Mouse (Mus musculus) heart, embryonic 11.5 days (tissue): ENCODE data around the gene Flywch1. TPM values are rescaled to one million over a fixed set of nuclear protein-coding genes. Genes with fewer than 3 reads are reported as not detected.
A peak's percentile ranks its signal among the peaks of the same experiment; 100 is the strongest.

Experiments
- ATAC-seq: fragments of 200-750 bp; cut with Nextera tagmentation; replicated peaks from 2 replicates; pipeline ENCODE4 v1.8.0; 2017; ENCODE audit warnings: moderate library complexity; ENCODE audit not compliant: insufficient number of reproducible peaks, low FRiP score, low TSS enrichment
- H3K27ac ChIP-seq: fragments of 300-500 bp; sonication (generic); 2 replicates; pipeline ENCODE4 v1.5.1; 2014; ENCODE audit warnings: mild to moderate bottlenecking, low read depth, low read length
- H3K27me3 ChIP-seq: fragments of 300-500 bp; sonication (generic); 2 replicates; pipeline ENCODE4 v1.6.1; 2014; ENCODE audit warnings: mild to moderate bottlenecking, low read length, mixed read lengths; ENCODE audit not compliant: control insufficient read depth, insufficient read depth
- H3K36me3 ChIP-seq: fragments of 300-500 bp; sonication (generic); 2 replicates; pipeline ENCODE4 v1.6.1; 2014; ENCODE audit warnings: mild to moderate bottlenecking, low read length, moderate library complexity, mixed read lengths; ENCODE audit not compliant: control insufficient read depth, insufficient read depth
- H3K4me1 ChIP-seq: fragments of 300-500 bp; sonication (generic); 2 replicates; pipeline ENCODE4 v1.6.1; 2014; ENCODE audit warnings: low read length; ENCODE audit not compliant: control insufficient read depth, insufficient read depth
- H3K4me2 ChIP-seq: fragments of 300-500 bp; sonication (generic); 2 replicates; pipeline ENCODE4 v1.6.1; 2014; ENCODE audit warnings: mild to moderate bottlenecking, moderate library complexity
- H3K4me3 ChIP-seq: fragments of 300-500 bp; sonication (generic); 2 replicates; pipeline ENCODE4 v1.5.1; 2014; ENCODE audit warnings: low read depth, low read length
- H3K9ac ChIP-seq: fragments of 300-500 bp; sonication (generic); 2 replicates; pipeline ENCODE4 v1.6.1; 2014; ENCODE audit warnings: mild to moderate bottlenecking, low read depth, low read length, moderate library complexity
- H3K9me3 ChIP-seq: fragments of 300-500 bp; sonication (generic); replicated peaks from 2 replicates; pipeline ENCODE4 v1.6.1; 2016; ENCODE audit warnings: low read length; ENCODE audit not compliant: control insufficient read depth
- WGBS: fragments of 180-500 bp; shearing (Covaris S2); extraction: QIAGEN DNeasy Blood & Tissue Kit; methylation state at CpG from one replicate; pipeline ENCODE4 v1.1.7; 2014; ENCODE audit not compliant: insufficient replicate concordance; 5-methylcytosine and 5-hydroxymethylcytosine counted together
- polyA plus RNA-seq: library from polyadenylated mRNA; unstranded; fragments of >200 nt; fragmentation: Nextera tagmentation; extraction: Ambion mirVana; gene quantifications from 2 replicates; pipeline ENCODE4 v1.2.1, GENCODE M21; 2014

Gene Flywch1
- 60.5 and 62.4 TPM in 2 replicates for polyA plus RNA-seq

DNA sequence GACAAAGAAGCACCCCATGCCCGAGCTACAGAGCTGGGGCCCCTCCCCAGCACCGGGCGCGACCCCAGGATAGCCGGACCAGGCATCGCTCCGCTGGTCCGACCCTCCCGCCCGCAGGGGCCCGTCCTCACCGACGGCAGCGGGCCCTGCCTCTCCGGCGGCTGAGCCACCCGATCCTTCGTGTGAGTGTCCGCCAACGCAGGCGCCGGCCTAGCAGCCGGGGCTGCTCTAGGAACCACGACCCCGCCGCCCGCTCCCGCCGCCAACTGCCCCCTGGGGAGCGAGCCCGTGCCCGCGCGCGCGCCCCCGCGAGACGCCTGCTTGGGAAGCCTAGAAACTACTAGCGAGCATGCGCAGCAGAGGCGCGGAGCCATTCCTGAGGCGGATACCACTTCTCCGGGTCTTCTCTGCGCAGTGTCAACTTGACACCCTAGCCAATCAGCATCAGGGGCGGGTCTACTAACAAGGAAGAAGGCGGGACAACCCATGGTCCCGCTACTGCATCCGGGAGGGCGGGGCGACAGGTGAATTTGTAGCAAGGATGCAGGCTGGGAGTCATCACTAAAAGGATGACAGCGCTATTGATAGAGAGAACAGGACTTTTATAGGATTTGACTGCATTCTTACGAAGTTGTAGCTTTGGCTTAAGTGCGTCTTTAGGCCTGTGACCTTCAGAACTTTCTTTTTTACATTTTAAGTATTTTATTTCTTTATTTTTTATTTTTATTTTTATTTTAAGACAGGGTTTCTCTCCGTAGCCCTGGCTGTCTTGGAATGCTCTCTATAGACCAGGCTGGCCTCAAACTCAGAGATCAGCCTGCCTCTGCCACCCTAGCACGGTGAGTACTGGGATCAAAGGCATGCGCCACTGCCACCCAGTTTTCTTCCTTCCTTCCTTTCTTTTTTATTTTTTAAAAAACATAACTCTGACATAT is at the start of gene Flywch1:
TSS of gene Flywch1 (minus strand) at position 319 of the 935 bp plus-strand sequence.
- Histone ChIP-seq H3K4me1 (peaks cover 7% of the 10 kb centered on the region), H3K36me3 (no peaks in the 10 kb centered on the region), H3K9ac (peak within 1 kb of the TSS; percentile 92), H3K9me3 (no peaks in the 10 kb centered on the region), H3K27ac (peak within 1 kb of the TSS; percentile 82), H3K27me3 (no peaks in the 10 kb centered on the region), H3K4me2 (peak within 1 kb of the TSS; percentile 71), H3K4me3 (peak within 1 kb of the TSS; percentile 87)
- 4% methylated on average over 48 of the region's 58 CpGs for WGBS
- ATAC-seq = peak; percentile 96

- H3K36me3 ChIP-seq = peaks cover 87% of the 10 kb centered on the region
- no peak for ATAC-seq
- H3K27ac ChIP-seq = no peak overlapping the region
- WGBS = 95% methylated on average over 5 of the region's 5 CpGs
- no peaks in the 10 kb centered on the region for H3K9me3 ChIP-seq
- H3K4me2 ChIP-seq = no peak overlapping the region
- peaks cover 3% of the 10 kb centered on the region; the same call in 1 of the 2 replicates for H3K4me1 ChIP-seq
- no peaks in the 10 kb centered on the region for H3K27me3 ChIP-seq
- H3K9ac ChIP-seq = no peak overlapping the region
- H3K4me3 ChIP-seq = no peak overlapping the region
These were observed 49.3 kb upstream of the Flywch1 start for GRCm38 (mm10) chr17:23820731-23821130.

GRCm38 (mm10) chr17:23819235-23819634 is 47.8 kb upstream of the Flywch1 start:
- Histone ChIP-seq H3K4me1 (peaks cover 3% of the 10 kb centered on the region; the same call in 1 of the 2 replicates), H3K36me3 (peaks cover 89% of the 10 kb centered on the region), H3K9me3 (0 out of 2 replicates have a peak, but pooled peaks cover 2% of the 10 kb centered on the region), H3K27me3 (no peaks in the 10 kb centered on the region), H3K4me3 (no peak overlapping the region), H3K9ac (no peak overlapping the region), H3K4me2 (no peak overlapping the region), H3K27ac (no peak overlapping the region)
- 97% methylated on average over 25 of the region's 25 CpGs for WGBS
- no peak for ATAC-seq

DNA sequence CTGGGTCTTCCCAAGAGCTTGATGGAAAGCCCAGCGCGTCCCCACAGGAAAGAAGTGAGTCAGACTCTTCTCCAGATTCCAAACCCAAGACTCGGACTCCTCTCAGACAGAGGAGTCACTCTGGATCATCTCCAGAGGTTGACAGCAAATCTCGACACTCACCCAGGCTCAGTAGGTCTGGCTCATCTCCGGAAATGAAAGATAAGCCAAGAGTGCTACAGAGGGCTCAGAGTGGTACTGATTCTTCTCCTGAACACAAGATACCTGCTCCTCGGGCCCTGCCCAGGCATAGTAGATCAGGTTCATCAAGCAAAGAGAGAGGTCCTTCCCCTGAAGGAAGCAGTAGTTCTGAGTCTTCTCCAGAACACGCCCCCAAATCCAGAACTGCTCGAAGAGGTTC is 47.2 kb upstream of the Flywch1 start:
- no peak overlapping the region for H3K27ac ChIP-seq
- H3K4me3 ChIP-seq = no peak overlapping the region
- H3K4me1 ChIP-seq = peaks cover 3% of the 10 kb centered on the region; the same call in 1 of the 2 replicates
- ATAC-seq = no peak
- WGBS = 92% methylated on average over 8 of the region's 8 CpGs
- no peak overlapping the region for H3K4me2 ChIP-seq
- no peaks in the 10 kb centered on the region for H3K27me3 ChIP-seq
- H3K9ac ChIP-seq = no peak overlapping the region
- 0 out of 2 replicates have a peak, but pooled peaks cover 2% of the 10 kb centered on the region for H3K9me3 ChIP-seq
- H3K36me3 ChIP-seq = peaks cover 93% of the 10 kb centered on the region

- H3K9ac ChIP-seq = no peak overlapping the region
These were observed 44.2 kb upstream of the Flywch1 start for GRCm38 (mm10) chr17:23815641-23816040.

GRCm38 (mm10) chr17:23807918-23808317 is 36.5 kb upstream of the Flywch1 start:
- no peak overlapping the region for H3K9ac ChIP-seq
- no peak overlapping the region for H3K4me2 ChIP-seq
- H3K4me1 ChIP-seq = peaks cover 19% of the 10 kb centered on the region
- no peak overlapping the region for H3K27ac ChIP-seq
- 98% methylated on average over 3 of the region's 3 CpGs for WGBS
- no peaks in the 10 kb centered on the region for H3K27me3 ChIP-seq
- H3K36me3 ChIP-seq = peaks cover 44% of the 10 kb centered on the region
- ATAC-seq = no peak
- no peak overlapping the region for H3K4me3 ChIP-seq
- H3K9me3 ChIP-seq = no peaks in the 10 kb centered on the region

More at GRCm38 (mm10) chr17:23815641-23816040, 44.2 kb upstream of the Flywch1 start:
- H3K4me1 ChIP-seq = no peaks in the 10 kb centered on the region
- 0 out of 2 replicates have a peak, but pooled peaks cover 2% of the 10 kb centered on the region for H3K9me3 ChIP-seq
- H3K36me3 ChIP-seq = peaks cover 90% of the 10 kb centered on the region
- no peak overlapping the region for H3K4me3 ChIP-seq
- H3K27ac ChIP-seq = no peak overlapping the region
- WGBS = 98% methylated on average over 16 of the region's 16 CpGs
- no peak overlapping the region for H3K4me2 ChIP-seq
- no peak for ATAC-seq
- H3K27me3 ChIP-seq = no peaks in the 10 kb centered on the region

GRCm38 (mm10) chr17:23806867-23807266 is 35.5 kb upstream of the Flywch1 start:
- Histone ChIP-seq H3K4me3 (no peak overlapping the region), H3K9me3 (no peaks in the 10 kb centered on the region), H3K27ac (no peak overlapping the region), H3K27me3 (no peaks in the 10 kb centered on the region), H3K4me2 (no peak overlapping the region), H3K36me3 (peaks cover 36% of the 10 kb centered on the region), H3K4me1 (peaks cover 19% of the 10 kb centered on the region), H3K9ac (no peak overlapping the region)
- ATAC-seq = no peak
- WGBS = 84% methylated on average over 25 of the region's 25 CpGs

DNA sequence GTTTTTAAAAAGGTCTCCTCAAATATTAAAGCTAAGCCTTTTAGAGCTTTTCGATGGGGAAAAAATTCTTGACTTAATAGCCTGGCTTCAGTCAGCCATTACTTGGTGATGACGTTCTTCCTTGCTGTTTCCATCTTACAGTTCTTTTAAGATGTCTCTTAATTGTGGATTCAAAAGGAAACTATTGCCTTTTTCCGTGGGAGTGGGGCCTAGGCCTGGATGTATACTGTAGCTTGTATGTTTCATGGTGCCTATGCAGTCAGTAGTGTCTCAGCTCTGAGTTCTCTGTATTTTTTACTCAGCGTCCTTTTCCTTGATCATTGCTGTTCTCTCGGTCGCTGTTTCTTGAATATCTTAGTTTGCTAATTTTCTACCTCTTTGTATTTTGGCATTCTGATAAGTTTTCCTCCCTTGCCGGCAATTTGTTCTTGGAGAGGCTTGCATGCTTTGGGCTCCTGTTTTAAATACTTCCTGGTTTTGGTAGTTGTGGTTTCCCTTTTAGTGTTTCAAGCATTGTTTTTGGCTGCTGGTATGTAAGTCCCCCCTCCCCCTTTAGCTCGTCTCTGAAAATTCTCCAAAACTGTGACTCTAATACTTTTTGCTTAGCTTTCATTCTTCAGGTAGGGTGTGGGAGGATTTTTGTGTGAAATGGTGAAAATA is 33.2 kb upstream of the Flywch1 start:
- peak overlapping the region; percentile 96 for H3K4me3 ChIP-seq
- peak overlapping the region; percentile 88 for H3K4me2 ChIP-seq
- H3K27ac ChIP-seq = no peak overlapping the region
- peaks cover 16% of the 10 kb centered on the region for H3K36me3 ChIP-seq
- 3% methylated on average over 8 of the region's 8 CpGs for WGBS
- no peaks in the 10 kb centered on the region for H3K9me3 ChIP-seq
- H3K27me3 ChIP-seq = no peaks in the 10 kb centered on the region
- peak overlapping the region; percentile 98 for H3K9ac ChIP-seq
- peaks cover 19% of the 10 kb centered on the region for H3K4me1 ChIP-seq
- no peak for ATAC-seq
